Mouse (Mus musculus) cerebellum, postnatal 25 days (tissue): Measurements from ENCODE around the gene Olfr996.
"Not testable (repeated sequence)": the region's sequence is repeated elsewhere in the genome, so short reads cannot be mapped to it uniquely, and the experiment has no call there.

Experiments
- DNase-seq, 2 experiments: peaks; one replicate each; pipeline ENCODE4 v3.0.0; 2021; ENCODE audit warnings: mixed read lengths in 2 of 2

Olfr996 gene

GRCm38 (mm10) chr2:85578915-85579314, at the start of gene Olfr996:
Olfr996 (plus strand) TSS chr2:85579215.
- no peak for DNase-seq

- DNase-seq: no peak
These were observed 46.8 kb upstream of the Olfr996 start for GRCm38 (mm10) chr2:85532082-85532778.

GRCm38 (mm10) chr2:85533934-85534333, 45.1 kb upstream of the Olfr996 start:
- DNase-seq: no peak

GRCm38 (mm10) chr2:85554806-85555205, 24.2 kb upstream of the Olfr996 start:
- DNase-seq: no peak

- DNase-seq: no peak
These were observed 18.8 kb upstream of the Olfr996 start for GRCm38 (mm10) chr2:85560226-85560625.

- DNase-seq: peak; percentile 13 to 29
These were observed 17.8 kb upstream of the Olfr996 start for GRCm38 (mm10) chr2:85561187-85561586.

- DNase-seq: not testable (repeated sequence)
These were observed 9.6 kb downstream of the Olfr996 start, which contains the start of gene Olfr998 for GRCm38 (mm10) chr2:85588648-85589047. Olfr998 (plus strand) TSS chr2:85588948.

- DNase-seq: no peak
These were observed 32.8 kb downstream of the Olfr996 start, which contains the start of gene Olfr1000 for GRCm38 (mm10) chr2:85611803-85612202. Olfr1000 (minus strand) TSS chr2:85611903.
